Comparison of ENCODE assay signal across 8 mouse cellular contexts in genomic region chr5:123396901-123397464, GRCm38 (mm10). TPM values are rescaled to one million over a fixed set of nuclear protein-coding genes. Genes with fewer than 3 reads are reported as not detected.
DNase-seq lines count a peak whose midpoint lies in the region; ATAC-seq lines count a peak whose summit lies in the region.

No protein-coding gene starts in this region.

- H3K27me3 ChIP-seq in kidney, embryonic 14.5 days (ENCODE audit: control insufficient read depth, insufficient read depth, low read length), result no peaks in the 10 kb centered on the region
- no peaks in the 10 kb centered on the region for H3K27me3 ChIP-seq in hindbrain, embryonic 14.5 days (ENCODE audit: control insufficient read depth, insufficient read depth, low read length)
- no peaks in the 10 kb centered on the region for H3K27me3 ChIP-seq in midbrain, embryonic 15.5 days (replicated peaks)

- peak overlapping the region; percentile 72; the same call in 1 of the 2 replicates for H3K4me3 ChIP-seq in kidney, embryonic 14.5 days (ENCODE audit: low read length)
- H3K4me3 ChIP-seq in hindbrain, embryonic 14.5 days (replicated peaks; ENCODE audit: low read length), result peak overlapping the region; percentile 95
- peak overlapping the region; percentile 65 for H3K4me3 ChIP-seq in midbrain, embryonic 15.5 days

- peak overlapping the region; percentile 60; the same call in 1 of the 2 replicates for H3K4me2 ChIP-seq in kidney, embryonic 14.5 days (replicated peaks; ENCODE audit: low read depth, low read length)
- H3K4me2 ChIP-seq in hindbrain, embryonic 14.5 days (replicated peaks), result peak overlapping the region; percentile 84
- H3K4me2 ChIP-seq in midbrain, embryonic 15.5 days, result peak overlapping the region; percentile 83

- H3K9ac ChIP-seq in kidney, embryonic 14.5 days (ENCODE audit: low read depth, low read length), result no peak overlapping the region
- peak overlapping the region; percentile 94 for H3K9ac ChIP-seq in hindbrain, embryonic 14.5 days
- H3K9ac ChIP-seq in midbrain, embryonic 15.5 days, result peak overlapping the region; percentile 3; the same call in 1 of the 2 replicates

- peaks cover 36% of the 10 kb centered on the region for H3K4me1 ChIP-seq in kidney, embryonic 14.5 days (ENCODE audit: control insufficient read depth, insufficient read depth, low read length)
- peaks cover 24% of the 10 kb centered on the region for H3K4me1 ChIP-seq in hindbrain, embryonic 14.5 days (replicated peaks; ENCODE audit: control insufficient read depth, insufficient read depth, low read length)
- H3K4me1 ChIP-seq in midbrain, embryonic 15.5 days, result peaks cover 37% of the 10 kb centered on the region

- ATAC-seq in kidney, embryonic 14.5 days (ENCODE audit: low FRiP score, low TSS enrichment), result no peak
- ATAC-seq in hindbrain, embryonic 14.5 days (ENCODE audit: low FRiP score), result no peak
- no peak for ATAC-seq in midbrain, embryonic 15.5 days (replicated peaks)

- H3K27ac ChIP-seq in kidney, embryonic 14.5 days (ENCODE audit: low read depth, low read length), result no peak overlapping the region
- no peak overlapping the region for H3K27ac ChIP-seq in hindbrain, embryonic 14.5 days
- no peak overlapping the region for H3K27ac ChIP-seq in midbrain, embryonic 15.5 days

- no peaks in the 10 kb centered on the region for H3K36me3 ChIP-seq in kidney, embryonic 14.5 days (ENCODE audit: control insufficient read depth, insufficient read depth, low read length)
- no peaks in the 10 kb centered on the region for H3K36me3 ChIP-seq in hindbrain, embryonic 14.5 days (replicated peaks; ENCODE audit: control insufficient read depth, insufficient read depth)
- no peaks in the 10 kb centered on the region for H3K36me3 ChIP-seq in midbrain, embryonic 15.5 days (replicated peaks)

- whole genome bisulfite sequencing in kidney, embryonic 14.5 days, result 61% methylated on average over 8 of the region's 8 CpGs
- 54% methylated on average over 8 of the region's 8 CpGs for WGBS in hindbrain, embryonic 14.5 days
- 60% methylated on average over 8 of the region's 8 CpGs for WGBS in midbrain, embryonic 15.5 days

- H3K9me3 ChIP-seq in kidney, embryonic 14.5 days (ENCODE audit: control insufficient read depth, low read length), result no peaks in the 10 kb centered on the region
- H3K9me3 ChIP-seq in hindbrain, embryonic 14.5 days (ENCODE audit: control insufficient read depth, low read length), result no peaks in the 10 kb centered on the region
- H3K9me3 ChIP-seq in midbrain, embryonic 15.5 days, result no peaks in the 10 kb centered on the region

- DNase-seq in kidney, postnatal 14 days, result no peak
- DNase-seq in cerebellum, adult 9-10 months, result peak; percentile 79
- DNase-seq in hindbrain, embryonic 14.5 days (ENCODE audit: low spot score), result no peak
- DNase-seq in layer of hippocampus, postnatal 25 days (ENCODE audit: extremely low spot score in 1 of 2, low spot score in 1 of 2), result no peak
- DNase-seq in adrenal gland, postnatal 10 days, result no peak
- no peak for DNase-seq in kidney, adult 11 months

RNA-seq across cellular contexts. Expression of gene Mlxip, which starts 2.4 kb away (rescaled TPM):
- polyA plus RNA-seq in kidney, embryonic 14.5 days (2014; fragmentation: Nextera tagmentation; extraction: Ambion mirVana), result 13.4 and 26.6 TPM in 2 replicates
- polyA plus RNA-seq in hindbrain, embryonic 14.5 days (2014; fragmentation: Nextera tagmentation; extraction: Ambion mirVana), result 21.1 and 21.7 TPM in 2 replicates
- polyA plus RNA-seq in midbrain, embryonic 15.5 days (2015; fragmentation: Nextera tagmentation; extraction: Ambion mirVana), result 18.6 and 21.1 TPM in 2 replicates
- total RNA-seq in layer of hippocampus, postnatal 25 days (2021), result 10 to 100 TPM; 16.6 to 21.6 TPM
- 10 to 100 TPM; 24.4 to 27.8 TPM for total RNA-seq in adrenal gland, postnatal 10 days (2021)

RNA-seq across cellular contexts. Expression of gene Bcl7a, which starts 53.3 kb away (rescaled TPM):
- polyA plus RNA-seq in kidney, embryonic 14.5 days (2014; fragmentation: Nextera tagmentation; extraction: Ambion mirVana), result 39.4 and 43.2 TPM in 2 replicates
- polyA plus RNA-seq in hindbrain, embryonic 14.5 days (2014; fragmentation: Nextera tagmentation; extraction: Ambion mirVana), result 35.6 and 36.5 TPM in 2 replicates
- polyA plus RNA-seq in midbrain, embryonic 15.5 days (2015; fragmentation: Nextera tagmentation; extraction: Ambion mirVana), result 35.9 and 39.6 TPM in 2 replicates
- 10 to 100 TPM; 68.7 to 70.3 TPM for total RNA-seq in layer of hippocampus, postnatal 25 days (2021)
- 10 to 100 TPM; 14.1 to 20.6 TPM for total RNA-seq in adrenal gland, postnatal 10 days (2021)
